Mouse (Mus musculus) c-Kit-negative CD71-positive TER-119-positive erythroid progenitor cells, embryonic 14.5 days (primary cell): ENCODE data around the gene Cox8a.

Experiments
- DNase-seq: peaks from one replicate; pipeline ENCODE4 v3.0.0-alpha.2; 2013; ENCODE audit warnings: low read depth, low spot score

The Cox8a gene

DNA sequence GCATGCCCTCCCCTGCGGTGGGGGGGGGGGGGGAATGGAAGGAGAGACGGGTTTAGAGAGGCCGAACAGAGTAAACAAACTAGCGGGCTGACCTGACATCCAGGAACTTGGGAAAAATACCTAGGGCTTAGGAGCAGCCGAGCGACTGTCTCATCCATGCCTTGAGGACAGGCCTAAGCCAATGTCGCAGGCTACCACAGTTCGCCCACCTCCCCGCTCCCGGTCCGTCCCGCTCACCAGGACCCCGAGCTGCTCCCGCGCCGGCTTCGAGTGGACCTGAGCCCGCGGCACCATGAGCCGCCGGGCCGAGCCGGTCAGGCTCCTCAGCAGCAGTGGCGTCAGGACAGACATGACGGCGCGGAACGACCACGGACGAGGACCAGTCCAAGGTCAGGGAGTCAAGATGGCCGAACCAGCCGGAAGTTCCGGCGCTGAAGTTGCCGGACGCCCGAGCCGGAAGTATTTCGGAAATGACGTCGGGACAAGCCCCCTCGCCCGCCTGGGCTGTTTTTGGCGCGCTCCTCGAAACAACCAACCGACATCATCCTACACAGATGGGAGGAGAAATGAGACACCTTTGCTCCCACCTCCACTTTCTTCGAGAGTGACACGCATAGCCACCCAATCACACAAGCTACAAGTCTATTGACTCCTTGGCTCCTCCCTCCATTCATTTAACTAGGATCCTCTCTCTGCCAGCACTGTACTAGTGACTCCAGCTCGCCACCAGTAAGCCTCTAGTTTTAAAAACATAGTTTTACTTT is at the start of gene Cox8a:
Cox8a (minus strand) TSS at position 455 of the 764 bp plus-strand sequence.
- DNase-seq: peak; percentile 93

DNA sequence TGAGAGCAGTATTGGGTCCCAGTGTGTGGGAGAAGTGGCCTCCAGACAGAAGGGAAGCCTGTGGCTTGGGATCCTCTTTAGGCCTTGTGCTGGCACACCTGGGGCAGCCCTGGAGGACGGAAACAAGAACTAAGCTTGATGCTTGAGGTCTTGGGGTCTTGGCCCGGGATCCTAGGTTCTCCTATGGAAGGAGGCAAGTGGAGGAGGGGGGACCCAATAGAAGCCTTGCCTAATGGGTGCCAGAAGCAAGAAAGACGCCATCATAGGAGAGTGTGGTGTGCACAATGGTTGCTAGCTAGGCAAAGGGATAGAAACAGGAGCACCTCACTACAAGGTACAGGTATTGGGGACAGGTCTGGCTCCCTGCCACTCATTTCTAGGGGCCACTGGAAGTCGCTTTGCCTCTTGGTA is 49.0 kb upstream of the Cox8a start:
- no peak for DNase-seq

DNA sequence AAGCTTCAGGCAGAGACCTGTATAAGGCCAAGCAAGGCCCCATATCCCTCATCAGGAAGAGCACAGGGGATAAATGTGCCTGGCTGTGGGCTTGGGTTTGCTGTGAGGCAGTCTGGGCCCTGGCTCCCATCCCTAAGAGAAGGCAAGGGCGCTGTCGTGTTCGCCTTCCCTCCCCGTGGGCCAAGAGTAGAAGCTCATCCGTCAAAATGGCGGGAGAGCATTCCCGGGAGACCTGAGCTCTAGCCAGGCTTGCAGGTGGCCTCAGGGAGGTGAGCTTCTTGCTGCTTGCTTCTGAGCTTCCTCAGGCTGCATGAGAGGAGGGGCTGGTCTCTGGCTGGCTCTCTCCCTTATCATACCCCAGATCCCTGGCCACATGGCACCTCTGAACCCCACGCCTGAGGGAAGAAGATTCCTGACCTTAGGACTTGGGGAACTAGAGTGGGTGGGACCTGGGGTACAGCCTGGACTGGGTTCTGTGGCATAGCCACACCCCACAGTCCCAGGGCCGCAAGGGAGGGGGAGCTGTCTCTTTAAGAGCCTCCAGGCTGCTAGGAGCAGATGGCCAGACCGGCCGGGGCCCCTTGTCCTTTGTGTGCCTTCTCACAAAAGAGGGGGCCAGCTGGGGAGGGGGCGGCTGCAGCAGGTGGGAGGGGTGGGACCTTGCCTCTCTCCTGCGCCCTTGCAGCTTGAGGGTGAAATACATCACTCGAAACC is 48.2 kb upstream of the Cox8a start:
- no peak for DNase-seq

DNA sequence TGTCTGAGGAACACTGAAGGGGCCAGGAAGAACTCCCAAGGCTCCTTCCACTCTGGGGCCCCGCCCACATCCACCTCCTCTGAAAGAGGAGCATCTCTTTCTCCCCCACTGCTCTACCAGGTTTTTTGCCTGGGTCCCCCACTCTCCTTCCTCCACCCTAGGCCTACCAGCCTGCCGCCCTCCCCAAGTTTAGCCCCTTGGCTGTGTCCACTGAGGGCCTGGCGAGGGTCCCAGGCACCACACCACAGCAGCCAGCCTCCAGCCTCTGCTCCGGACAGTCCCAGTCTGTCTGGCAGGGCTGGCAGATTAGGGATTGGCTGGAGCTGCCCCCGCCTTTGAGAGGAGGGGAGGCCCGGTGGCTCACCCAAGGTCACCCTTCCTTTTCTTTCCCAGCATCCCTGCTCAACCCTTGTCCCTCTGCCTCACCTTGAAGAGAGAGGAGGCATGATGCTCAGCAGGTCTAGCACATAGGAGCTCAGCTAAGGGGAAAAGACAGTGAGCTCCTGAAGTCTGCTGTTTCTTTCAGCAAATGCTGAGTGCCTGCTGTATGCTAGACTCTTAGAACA is 47.4 kb upstream of the Cox8a start:
- DNase-seq: no peak

DNA sequence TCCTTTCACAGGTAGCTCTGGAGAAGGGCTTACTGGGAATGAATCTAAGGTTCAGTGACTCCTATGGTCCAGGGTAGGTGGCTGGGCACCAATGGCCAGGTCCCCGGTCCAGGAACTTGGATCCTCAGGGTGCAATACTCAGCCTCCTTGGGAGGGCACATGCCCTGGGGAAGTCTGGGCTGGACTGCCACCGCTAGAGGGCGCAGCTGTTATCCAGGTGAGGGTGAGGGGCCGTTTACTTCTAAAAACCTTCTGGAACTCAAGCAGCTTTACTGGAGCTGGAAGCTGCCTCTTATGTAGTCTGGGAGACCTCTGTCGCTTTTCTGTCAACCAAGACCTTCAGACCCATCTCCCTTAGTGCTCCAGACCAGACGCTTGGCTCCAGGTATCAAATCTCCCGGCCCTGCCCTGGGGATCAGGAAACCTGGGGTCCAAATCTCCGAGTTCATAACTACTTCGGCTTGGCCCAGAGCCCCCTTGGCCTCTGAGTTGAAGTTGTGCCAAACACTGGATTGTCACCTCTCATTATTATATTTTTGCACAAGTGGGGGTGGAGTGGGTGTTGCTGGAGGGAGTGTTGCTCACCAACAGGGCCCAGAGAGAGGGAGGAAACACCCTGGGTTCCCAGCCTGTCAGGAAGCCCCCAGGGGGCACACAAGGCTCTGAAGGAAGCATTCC is 46.8 kb upstream of the Cox8a start:
- peak; percentile 52 for DNase-seq

DNA sequence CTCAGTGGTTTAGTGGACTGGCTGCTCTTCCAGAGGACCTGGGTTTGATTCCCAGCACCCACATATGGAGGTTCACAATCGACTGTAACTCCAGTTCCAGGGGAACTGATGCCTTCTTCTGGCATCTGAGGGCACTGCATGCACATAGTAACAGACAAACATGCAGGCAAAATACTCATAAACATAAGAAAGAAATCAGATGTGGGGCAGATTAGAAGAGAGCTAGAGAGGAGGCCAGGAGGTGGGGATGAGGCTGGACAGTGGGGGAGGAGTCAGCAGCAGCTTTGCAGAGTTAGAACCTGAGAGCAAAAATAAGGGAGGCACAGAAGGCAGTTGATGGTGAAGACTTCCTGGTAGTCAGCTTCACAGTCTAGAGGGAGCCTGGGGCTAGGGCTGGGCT is 45.2 kb upstream of the Cox8a start:
- no peak for DNase-seq

DNA sequence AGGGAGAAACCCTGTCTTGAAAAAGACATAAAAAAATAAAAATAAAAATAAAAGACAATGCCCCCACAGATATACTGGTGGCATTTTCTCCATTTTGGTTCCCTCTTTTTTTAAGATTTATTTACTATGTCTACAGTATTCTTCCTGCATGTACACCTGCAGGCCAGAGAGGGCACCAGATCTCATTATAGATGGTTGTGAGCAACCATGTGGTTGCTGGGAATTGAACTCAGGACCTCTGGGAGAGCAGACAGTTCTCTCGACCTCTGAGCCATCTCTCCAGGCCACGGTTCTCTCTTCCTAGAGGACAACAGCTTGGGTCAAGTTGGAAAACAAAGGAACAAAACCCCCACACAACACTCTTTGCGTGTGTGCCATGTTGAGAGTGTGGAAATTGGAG is 44.5 kb upstream of the Cox8a start:
- DNase-seq: no peak

DNA sequence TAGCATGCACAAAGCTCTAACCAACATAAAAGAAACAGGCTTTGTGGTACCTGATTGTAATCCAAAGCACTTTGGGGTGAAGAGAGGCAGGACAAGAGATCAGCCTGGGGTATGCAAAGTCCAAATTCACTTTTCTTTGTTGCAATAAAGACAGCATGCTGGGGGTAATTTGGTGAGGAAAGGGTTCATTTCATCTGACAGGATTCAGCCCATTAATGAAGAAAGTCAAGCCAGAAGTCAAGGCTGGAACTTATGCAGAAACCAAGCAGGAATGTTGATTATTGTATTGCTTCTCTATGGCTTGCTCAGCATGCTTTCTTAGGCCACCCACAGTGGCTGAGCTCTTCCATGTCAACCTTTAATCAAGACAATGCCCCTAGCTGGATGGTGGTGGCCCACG is 44.1 kb upstream of the Cox8a start:
- DNase-seq: no peak

DNA sequence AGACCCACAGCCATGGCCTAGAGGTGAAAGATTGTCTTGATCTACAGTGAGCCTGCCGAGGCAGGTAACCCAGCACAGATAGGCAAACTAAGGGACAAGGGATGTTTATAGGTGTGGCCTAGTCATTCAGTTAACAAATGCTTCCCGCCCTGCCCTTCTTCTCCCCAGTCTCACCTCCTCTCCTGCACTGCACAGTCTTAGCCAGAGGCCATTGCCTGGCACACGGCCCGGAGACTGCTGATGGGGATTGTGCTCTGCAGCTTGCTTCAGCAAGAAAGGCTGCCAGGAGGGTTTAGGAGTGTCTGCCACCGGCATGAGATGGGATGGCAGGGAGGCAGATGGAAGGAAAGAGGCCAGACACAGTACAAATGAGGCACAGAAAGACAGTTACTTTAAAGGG is 40.5 kb upstream of the Cox8a start:
- DNase-seq: no peak

DNA sequence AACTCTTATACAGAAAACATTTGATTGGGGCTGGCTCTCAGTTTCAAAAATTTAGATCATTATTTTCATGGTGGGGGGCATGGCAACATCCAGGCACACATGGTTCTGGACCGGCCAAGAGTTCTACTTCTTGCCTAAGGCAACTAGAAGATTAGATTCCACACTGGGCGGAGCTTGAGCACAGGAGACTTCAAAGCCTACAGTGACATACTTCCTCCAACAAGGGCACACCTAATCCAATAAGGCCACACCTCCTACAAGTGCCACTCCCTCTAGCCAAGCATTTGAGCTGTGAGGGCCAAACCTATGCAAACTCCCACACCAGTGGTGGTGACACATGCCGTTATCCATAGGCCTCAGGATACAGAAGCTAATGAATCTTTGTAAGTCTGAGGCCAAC is 28.6 kb upstream of the Cox8a start:
- DNase-seq: no peak

DNA sequence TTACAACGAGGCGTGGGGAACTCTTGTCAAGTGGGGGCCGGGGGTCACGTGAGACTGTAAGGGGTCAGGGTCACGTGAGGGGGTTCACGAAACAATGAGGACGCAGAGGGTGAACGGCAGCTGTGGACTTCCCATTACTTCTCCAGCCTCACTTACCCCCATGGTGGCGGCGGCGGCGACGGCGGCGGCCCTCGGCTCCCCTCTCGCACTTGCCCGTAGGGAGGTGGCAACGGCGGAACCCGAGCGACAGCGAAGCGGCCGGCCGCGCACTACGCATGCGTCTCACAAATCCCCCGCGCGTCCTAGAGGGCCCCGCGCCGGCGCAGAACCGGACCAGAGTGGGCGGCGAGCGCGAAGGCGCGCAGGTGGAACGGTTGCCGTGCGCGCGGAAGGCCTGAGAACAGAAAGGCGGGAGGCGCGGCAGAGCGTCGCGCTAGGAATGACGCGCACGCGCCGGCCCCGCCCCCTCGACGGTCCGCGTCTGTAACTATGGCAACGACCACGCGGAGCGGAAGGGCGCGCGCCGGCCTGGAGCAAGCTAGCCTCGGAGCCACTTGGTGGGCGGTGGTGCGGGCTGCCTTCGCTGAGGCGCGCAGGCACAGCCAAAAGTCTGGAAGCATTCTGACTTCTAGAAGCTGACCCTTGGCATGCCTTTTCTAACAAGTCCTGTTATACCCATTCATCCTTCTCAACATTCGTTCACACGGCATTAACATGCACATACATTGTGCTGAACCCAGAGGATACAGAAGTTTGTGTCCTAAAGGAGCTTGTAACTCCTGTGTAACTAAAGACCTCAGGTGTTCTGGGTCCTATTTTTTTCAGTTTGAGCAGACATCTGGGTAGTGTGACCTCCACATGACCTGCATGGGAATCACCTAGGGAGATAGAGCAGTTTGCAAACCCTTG is 23.6 kb upstream of the Cox8a start, which contains the start of gene Naa40:
Naa40 (minus strand) TSS at position 402 of the 909 bp plus-strand sequence.
- DNase-seq: peak; percentile 88

DNA sequence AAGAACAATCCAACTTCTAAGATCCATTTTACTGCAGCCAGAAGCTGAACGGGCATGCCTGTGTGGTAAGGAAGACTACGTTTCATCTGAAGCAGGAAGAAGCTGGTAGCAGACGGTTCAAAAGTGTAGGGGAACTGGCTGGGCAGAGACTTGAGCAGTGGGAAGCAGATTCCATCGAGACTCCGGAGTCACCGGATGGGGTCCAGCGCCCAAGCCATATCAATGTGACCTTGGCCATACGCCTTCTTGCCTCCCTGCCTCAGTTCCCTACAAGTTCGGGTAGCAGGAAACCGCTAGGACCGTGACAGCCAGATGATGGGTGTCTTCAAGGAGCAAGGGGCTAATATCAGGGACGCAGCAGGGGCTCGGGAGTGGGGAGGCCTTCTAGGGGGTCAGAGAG is 22.9 kb upstream of the Cox8a start:
- no peak for DNase-seq

DNA sequence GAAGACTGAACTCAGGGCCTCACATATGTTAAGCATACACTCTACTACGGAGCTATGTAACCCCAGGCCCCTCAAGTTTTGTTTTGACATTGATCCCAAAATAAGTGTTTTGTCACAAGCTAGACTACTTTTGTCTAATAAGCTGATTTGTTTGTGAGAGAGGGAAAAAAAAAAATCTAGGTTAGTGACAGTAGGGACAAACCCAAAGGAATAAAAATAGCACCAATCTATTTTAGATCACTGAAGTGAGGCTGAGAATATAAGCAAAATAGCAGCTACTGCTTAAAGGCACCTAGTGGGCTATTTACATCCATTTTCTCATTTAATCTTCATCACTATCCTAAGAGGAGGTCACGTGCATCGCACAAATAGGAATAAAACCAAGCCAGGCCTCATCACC is 22.2 kb upstream of the Cox8a start:
- DNase-seq: no peak

DNA sequence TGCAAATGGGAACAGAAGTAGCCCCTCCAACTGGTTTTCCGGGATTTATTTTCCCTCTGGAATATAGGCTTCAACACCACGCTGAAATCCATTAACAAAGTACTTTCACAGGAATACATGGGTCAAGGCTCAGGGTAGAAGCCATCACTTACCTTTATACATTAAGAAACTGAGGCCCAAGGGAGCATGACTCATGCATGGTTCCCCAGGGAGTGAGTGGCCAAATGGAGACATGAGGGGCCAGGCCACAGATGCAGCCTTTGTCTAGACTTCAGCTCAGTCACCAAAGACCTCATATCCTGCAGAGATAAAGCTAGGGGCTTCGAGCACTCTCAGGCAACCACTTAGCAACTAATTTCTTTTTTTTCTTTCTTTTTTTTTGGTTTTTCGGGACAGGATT is 19.3 kb upstream of the Cox8a start:
- DNase-seq: no peak

DNA sequence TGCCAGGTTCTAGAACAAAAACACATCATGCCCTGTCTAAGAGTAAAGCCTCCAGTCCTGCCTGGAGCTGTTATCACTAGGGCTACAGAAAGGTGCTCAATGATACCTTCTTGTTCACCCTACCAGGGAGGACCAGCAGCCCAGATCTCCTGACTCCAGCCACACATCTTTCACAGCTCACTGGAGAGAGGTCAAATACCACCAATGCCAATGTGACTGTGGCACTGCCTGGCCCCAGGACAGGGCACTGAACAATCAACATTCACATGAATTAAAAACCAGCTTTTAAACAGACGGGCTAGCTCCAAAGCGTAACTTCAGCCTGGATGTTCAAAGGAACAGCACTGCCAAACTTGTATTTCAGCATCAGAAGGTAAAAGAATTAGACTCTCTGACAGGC is 18.6 kb upstream of the Cox8a start:
- no peak for DNase-seq

DNA sequence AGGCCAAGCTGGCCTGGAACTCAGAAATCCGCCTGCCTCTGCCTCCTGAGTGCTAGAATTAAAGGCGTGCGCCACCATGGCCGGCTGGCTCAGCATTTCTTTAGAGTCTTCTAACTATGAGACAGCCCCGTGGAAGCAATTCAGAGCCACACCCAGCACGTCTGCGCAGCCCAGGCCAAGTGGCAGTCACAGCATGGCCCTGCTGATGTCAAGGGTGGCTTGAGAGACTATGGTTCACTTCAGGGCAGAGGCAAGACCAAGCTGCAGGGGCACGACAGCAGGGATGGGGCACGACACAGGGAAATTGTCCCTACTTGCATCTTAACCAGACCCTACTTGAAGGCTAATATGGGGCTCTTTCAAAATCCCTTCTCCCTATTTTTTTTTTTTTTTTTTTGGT is 18.0 kb upstream of the Cox8a start:
- DNase-seq: no peak

DNA sequence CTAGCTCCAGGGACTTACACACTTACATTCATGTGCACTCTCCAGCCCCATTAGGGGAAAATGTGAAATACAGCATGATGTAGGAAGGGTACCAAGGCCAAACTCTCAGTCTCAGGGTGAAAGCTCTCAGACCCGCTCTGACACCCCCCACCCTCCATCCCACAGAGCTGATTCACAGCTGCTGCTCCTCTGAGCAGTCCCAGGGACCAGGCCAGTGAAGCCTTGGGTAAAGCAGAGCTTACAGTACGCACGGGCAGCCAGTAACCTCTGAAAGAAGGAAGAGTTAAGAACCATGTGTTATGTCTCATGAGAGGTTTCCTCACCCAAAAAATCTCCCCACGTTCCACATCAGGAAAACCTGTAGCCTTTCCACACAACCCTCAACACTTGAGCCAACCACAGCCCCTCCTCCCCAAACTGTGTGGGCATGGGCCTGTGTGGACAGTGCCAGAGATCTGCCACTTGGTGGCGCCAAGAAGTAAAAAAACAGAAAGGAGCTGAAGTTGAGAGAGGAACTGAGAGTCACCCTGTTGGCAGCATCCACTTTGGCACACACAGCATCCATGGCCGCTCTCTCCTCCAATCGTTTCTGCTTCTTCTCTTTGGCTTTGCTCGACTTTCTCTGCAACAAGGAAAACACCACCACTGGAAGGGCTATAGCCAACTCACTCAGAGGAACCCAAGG is 17.3 kb upstream of the Cox8a start:
- DNase-seq: no peak

DNA sequence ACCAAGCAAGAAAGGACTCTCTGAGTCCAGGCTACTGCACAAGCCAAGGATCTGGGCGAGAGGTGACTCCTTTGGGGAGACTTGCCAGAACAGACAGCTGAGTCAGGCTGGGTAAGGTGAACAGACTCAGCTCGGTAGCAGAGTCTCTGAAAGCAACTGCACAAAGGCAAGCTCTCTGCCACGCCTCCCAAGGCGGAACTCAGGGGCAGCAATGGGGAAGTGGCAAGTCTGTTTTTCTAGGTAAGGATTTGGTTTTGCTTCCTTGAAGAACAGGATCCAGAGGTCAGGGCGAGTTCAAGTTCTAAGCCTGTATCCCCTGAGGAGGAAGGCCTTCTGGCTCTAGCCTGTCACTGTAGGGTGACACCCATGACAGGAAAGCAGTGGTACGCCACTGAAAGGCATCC is 9.1 kb upstream of the Cox8a start:
- DNase-seq: no peak

DNA sequence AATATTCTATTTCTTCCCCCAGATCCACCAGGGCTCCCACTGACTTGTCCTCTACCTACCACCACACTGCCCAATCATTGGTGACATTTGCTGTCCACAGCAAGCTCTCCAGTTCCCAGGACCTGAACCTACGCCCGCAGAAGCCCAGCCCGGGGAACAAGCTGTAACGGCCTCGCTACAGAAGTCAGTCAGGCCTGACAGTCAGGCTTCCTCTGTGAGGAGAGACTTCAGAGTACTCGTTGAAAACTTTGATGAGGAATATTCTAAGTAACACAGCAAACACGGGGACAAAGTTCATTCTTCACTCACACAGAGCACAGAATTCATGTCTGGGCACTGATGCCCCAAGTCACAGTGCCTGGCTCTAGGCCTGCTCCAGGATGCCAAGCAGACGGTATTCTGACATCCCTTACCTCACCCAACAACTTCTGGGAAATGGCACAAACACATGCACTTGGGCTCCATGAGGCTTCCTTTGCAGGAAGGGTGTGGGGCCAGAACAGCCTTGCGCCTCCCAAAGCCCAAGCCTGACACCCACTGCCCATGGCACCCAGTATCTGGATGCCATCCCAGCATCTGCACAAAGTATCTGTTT is 7.8 kb upstream of the Cox8a start:
- no peak for DNase-seq

DNA sequence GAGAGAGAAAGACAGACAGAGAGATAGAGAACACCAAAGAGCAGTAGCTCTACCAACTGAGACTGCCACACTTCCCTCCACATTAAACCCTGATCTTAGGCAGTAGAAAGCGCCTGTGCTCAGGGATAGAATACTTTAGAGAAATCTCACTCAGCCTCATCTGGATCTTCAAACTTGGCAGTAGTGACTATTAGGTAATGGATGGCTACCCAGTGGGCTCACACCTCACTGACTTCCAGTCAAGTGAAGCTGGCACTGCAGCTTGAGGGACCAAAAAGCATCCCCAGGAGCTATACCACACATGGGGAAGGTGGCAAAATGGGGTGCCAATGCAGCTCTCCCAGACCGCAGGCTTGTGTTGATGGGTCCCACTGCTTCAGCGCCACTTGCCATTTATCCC is 6.8 kb upstream of the Cox8a start:
- DNase-seq: no peak
